Mouse (Mus musculus) ZHBTc4 (cell line): ENCODE measurements at regions not wholly inside any gene's neighbourhood (a gene's known extent, or its start where the extent isn't known, plus 50 kb on each side); places are given as distances from the start of the nearest gene placed in this dataset.

Experiments
- DNase-seq: peaks from one replicate; pipeline ENCODE4 v3.0.0-alpha.2; 2011; ENCODE audit warnings: low read depth, low spot score

DNA sequence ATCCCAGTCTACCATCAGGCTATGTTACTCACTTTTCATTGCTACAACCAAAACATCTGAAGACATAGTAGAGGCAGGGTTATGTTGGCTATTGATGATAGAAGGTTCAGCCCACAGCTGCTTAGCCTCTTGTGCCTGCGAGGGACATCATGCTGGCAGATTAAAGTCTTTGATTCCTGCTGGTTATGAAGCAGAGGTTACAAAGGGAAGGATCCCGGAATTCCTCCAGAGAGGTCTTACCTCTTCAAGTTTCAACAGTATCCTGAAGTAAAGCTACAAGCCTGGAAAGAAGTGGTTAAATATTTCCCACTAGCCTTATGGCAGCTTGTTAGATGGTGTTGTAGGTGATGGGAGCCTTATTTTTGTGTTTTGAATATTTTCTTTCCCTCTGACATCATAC is 58.6 kb upstream of the Shb start:
- DNase-seq: peak; percentile 51

DNA sequence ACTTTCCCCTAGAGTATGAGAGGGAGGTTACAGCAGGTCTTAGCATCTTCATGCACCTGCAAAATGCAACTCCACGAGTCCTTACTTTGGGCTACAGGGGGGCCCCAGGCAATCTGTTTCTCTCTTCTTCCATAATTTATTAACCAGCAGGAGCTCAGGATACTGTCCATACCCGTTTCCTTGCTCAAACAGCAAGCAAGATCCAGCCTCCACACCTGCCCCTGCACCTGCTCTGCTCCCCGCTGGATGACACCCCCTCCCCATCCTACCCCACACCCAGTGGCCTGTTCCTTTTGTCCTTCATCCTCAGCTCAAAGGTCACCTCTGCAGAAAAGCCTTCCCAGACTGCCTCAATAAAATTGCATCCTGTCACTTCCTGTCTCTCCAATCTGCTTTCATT is 56.1 kb upstream of the Shb start:
- DNase-seq: peak; percentile 38

DNA sequence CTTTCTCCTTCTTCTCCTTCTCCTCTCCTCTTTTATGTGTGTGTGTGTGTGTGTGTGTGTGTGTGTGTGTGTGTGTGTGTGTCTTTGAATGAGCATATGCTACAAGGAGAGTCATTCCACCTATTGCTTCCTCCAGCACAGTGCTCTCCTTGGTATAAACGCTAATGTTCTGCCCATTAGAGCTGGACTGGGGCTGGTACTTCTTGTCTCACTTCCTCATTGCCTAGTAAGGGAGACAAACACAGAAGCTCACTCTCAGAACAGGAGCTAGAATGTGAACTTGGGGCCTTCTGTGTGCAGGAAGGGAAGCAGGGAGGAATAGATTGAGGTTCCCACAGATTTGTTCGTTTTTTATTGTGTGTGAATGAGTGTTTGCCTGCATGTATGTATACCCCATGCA is 54.9 kb upstream of the Shb start:
- no peak for DNase-seq

DNA sequence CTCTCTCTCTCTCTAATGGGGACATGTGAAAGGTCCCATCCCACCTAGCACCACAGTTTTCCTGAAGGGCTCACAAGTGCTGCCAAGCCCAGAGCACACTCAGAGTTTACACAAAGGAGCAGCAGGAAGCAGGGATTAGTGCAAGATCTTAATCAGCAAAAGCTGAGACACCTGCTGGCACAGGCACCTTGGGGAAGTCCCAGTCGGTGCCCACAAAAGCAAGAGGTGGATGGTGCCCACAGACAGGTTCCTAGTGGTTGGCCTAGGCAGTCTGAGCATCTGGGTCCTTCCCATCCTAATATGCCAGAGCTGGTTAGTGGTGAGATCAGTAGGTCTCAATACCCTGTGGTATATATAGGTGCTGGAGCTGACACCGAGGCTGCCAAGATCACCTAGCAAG is 54.0 kb upstream of the Shb start:
- DNase-seq: no peak

DNA sequence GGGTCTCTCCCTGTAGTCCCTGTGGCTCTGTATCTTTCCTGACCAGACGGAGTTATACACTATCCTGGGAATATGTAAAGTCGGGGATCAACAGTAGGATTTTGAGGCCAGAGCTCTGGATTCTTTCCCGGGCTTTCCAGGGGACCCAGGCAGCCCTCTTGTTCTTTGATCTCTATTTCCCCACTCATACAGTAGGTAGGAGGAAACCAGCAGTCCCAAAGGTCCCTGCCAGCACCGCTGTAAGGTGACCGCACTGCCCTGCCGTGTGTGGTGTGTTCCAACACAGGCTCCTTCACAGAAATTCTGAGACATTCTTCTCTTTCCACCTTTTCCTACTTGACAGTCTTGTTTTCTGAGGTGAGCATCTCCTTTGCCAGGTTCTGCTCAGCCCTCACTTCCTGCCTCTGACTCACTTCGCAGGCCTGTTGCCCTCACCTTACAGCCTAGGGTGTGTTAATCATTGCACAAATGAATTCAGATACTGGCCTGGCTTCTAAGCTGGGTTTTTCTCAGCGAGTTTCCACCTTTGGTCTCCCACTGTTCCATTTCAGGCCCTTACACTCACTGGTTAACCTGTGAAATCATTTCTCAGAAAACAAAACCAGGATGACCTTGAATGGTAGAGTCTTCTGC is 53.0 kb upstream of the Shb start:
- no peak for DNase-seq

DNA sequence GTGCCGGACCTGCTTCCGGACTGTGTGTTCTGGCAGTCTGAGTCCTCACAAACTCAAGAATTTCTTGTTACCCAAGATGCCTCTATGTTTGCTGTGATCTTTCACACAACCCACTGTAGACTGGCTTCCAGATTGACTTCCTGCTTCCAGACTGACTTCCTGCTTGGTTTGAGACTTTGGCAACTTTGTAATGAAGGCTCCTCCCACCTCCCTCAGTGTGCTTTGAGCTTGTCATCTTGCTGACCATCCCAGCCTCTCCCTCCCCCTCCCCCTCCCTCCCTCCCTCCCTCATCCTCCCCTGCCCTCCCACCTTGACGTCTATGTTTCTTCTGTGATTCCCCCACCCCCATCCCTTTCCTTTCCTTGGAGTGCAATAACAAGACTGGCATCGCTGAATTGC is 51.7 kb upstream of the Shb start:
- DNase-seq: peak; percentile 48

DNA sequence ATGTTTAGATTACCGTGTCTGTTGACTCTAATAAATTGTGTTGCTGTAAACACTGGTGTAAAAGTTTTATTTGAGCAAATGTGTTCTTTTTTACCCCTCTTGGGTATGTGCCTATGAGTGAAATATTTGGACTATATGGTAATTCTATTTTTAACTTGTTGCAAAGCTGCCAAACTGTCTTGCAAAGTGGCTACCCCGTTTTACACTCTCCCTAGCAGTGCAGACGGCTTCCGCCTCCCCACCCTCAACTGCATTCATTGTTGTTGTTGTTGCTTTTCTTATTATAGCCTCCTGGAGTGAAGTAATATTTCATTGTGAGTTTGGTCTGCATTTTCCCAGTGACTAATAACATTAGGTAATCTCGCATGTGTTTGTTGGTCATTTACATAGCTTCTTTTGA is 50.2 kb upstream of the Shb start:
- no peak for DNase-seq
